8 mouse cellular contexts compared by ENCODE assay signal in the genomic region with DNA sequence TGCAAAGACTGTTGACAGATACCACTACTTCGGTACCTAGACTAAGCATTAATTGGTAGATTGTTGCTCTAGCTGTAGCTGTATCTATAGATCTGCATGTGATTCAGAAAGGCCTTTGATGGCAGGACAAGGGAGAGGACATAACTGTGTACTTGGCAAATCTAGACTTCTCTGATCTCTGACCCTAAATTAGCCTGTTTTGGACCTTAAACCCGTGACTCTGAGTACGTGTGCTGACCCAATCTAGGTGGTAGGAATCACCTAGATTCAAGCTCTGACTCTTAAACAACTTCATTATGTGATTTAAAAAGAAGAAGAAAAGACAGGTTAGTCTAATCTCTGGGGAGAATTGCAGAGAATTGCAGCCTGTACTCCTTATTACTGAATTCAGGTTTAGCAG. TPM values are rescaled to one million over a fixed set of nuclear protein-coding genes. Genes with fewer than 3 reads are reported as not detected.
DNase-seq lines count a peak whose midpoint lies in the region; ATAC-seq lines count a peak whose summit lies in the region.

Gene Ppp2r1b (plus strand): TSS at position 221 of the 400 bp plus-strand sequence.

- no peak within 1 kb of the TSS for H3K4me3 ChIP-seq in forebrain, embryonic 16.5 days (replicated peaks; ENCODE audit: low read length)
- H3K4me3 ChIP-seq in midbrain, embryonic 14.5 days (replicated peaks; ENCODE audit: low read depth, low read length): no peak within 1 kb of the TSS

- 0 out of 2 replicates have a peak, but pooled peaks cover 4% of the 10 kb centered on the region for H3K36me3 ChIP-seq in forebrain, embryonic 16.5 days (ENCODE audit: control insufficient read depth, insufficient read depth)
- peaks cover 25% of the 10 kb centered on the region for H3K36me3 ChIP-seq in midbrain, embryonic 14.5 days (ENCODE audit: control insufficient read depth, insufficient read depth, low read length)

- no peak within 1 kb of the TSS for H3K9ac ChIP-seq in forebrain, embryonic 16.5 days (replicated peaks; ENCODE audit: low read depth, low read length)
- no peak within 1 kb of the TSS for H3K9ac ChIP-seq in midbrain, embryonic 14.5 days (replicated peaks; ENCODE audit: low read length)

- H3K9me3 ChIP-seq in forebrain, embryonic 16.5 days (ENCODE audit: control insufficient read depth, low read length): no peaks in the 10 kb centered on the region
- no peaks in the 10 kb centered on the region for H3K9me3 ChIP-seq in midbrain, embryonic 14.5 days (ENCODE audit: control insufficient read depth, low read length)

- no peak for ATAC-seq in activated CD4-positive, CD25-positive, alpha-beta regulatory T cell, adult 4 months
- no peak for ATAC-seq in forebrain, embryonic 16.5 days
- no peak for ATAC-seq in midbrain, embryonic 14.5 days (ENCODE audit: low FRiP score, low TSS enrichment)

- no peak within 1 kb of the TSS for H3K27ac ChIP-seq in forebrain, embryonic 16.5 days (ENCODE audit: low read length)
- H3K27ac ChIP-seq in midbrain, embryonic 14.5 days (replicated peaks; ENCODE audit: low read depth, low read length): no peak within 1 kb of the TSS

- DNase-seq in kidney, adult 8-10 months: peak; percentile 23 to 29
- no peak for DNase-seq in kidney, postnatal 4 days
- DNase-seq in layer of hippocampus, postnatal 14 days (ENCODE audit: low spot score in 2 of 2): no peak
- no peak for DNase-seq in midbrain, embryonic 14.5 days
- no peak for DNase-seq in retina, postnatal 1 day
- no peak for DNase-seq in embryo, embryonic 9.5 days (ENCODE audit: extremely low spot score)

- no peak within 1 kb of the TSS for H3K4me2 ChIP-seq in forebrain, embryonic 16.5 days (ENCODE audit: low read length)
- H3K4me2 ChIP-seq in midbrain, embryonic 14.5 days (ENCODE audit: low read length): no peak within 1 kb of the TSS

- 90% methylated on average over 3 of the region's 3 CpGs for WGBS in forebrain, embryonic 16.5 days
- WGBS in midbrain, embryonic 14.5 days: 96% methylated on average over 3 of the region's 3 CpGs

- H3K27me3 ChIP-seq in forebrain, embryonic 16.5 days (replicated peaks; ENCODE audit: control insufficient read depth, insufficient read depth, low read length): no peaks in the 10 kb centered on the region
- no peaks in the 10 kb centered on the region for H3K27me3 ChIP-seq in midbrain, embryonic 14.5 days (ENCODE audit: control insufficient read depth, insufficient read depth, low read length)

- H3K4me1 ChIP-seq in forebrain, embryonic 16.5 days (replicated peaks; ENCODE audit: control insufficient read depth, insufficient read depth, low read length): peaks cover 8% of the 10 kb centered on the region
- no peaks in the 10 kb centered on the region for H3K4me1 ChIP-seq in midbrain, embryonic 14.5 days (ENCODE audit: control insufficient read depth, insufficient read depth, low read length)

RNA-seq across cellular contexts. Expression of gene Ppp2r1b, which starts in this region (rescaled TPM):
- polyA plus RNA-seq in activated CD4-positive, CD25-positive, alpha-beta regulatory T cell, adult 4 months (2017; shearing (Covaris generic)): 10 to 100 TPM; 59.3 to 72.1 TPM
- 86.4 and 104 TPM in 2 replicates for polyA plus RNA-seq in forebrain, embryonic 16.5 days (2015; fragmentation: Nextera tagmentation; extraction: Ambion mirVana)
- total RNA-seq in layer of hippocampus, postnatal 14 days (2021): 10 to 100 TPM; 14.3 to 16.8 TPM
- 31.3 and 47.8 TPM in 2 replicates for polyA plus RNA-seq in midbrain, embryonic 14.5 days (2014; fragmentation: Nextera tagmentation; extraction: Ambion mirVana)

Comparison
In these comparisons a context has a peak if more than half of its experiments do, and no peak if none do; other contexts are left out.
1. DNase-seq: peak in kidney, adult 8-10 months (2 of 2); none in kidney, postnatal 4 days (0 of 2), layer of hippocampus, postnatal 14 days (0 of 2), midbrain, embryonic 14.5 days (single experiment), retina, postnatal 1 day (single experiment) and embryo, embryonic 9.5 days (single experiment).